7 mouse cellular contexts compared by ENCODE assay signal in genomic region chr1:39575778-39576375, GRCm38 (mm10). TPM values are rescaled to one million over a fixed set of nuclear protein-coding genes. Genes with fewer than 3 reads are reported as not detected.
DNase-seq lines count a peak whose midpoint lies in the region; ATAC-seq lines count a peak whose summit lies in the region.

No protein-coding gene starts in this region.

- H3K27me3 ChIP-seq in embryonic facial prominence, embryonic 15.5 days, result no peaks in the 10 kb centered on the region
- no peaks in the 10 kb centered on the region for H3K27me3 ChIP-seq in limb, embryonic 12.5 days
- no peaks in the 10 kb centered on the region for H3K27me3 ChIP-seq in splenic B cell, adult 2 months (ENCODE audit: control insufficient read depth, insufficient read depth, low read length, poor library complexity, severe bottlenecking)

- DNase-seq in 3134 (ENCODE audit: extremely low read depth, insufficient read length, low spot score), result peak; percentile 8
- DNase-seq in 416B (ENCODE audit: low read depth), result peak; percentile 70
- DNase-seq in splenic B cell, adult 2 months (ENCODE audit: low read depth, low spot score), result peak; percentile 17
- DNase-seq in layer of hippocampus, adult 18-20 months (ENCODE audit: low spot score in 2 of 2), result no peak
- DNase-seq in layer of hippocampus, adult 9-10 months (ENCODE audit: low spot score), result no peak

- ATAC-seq in embryonic facial prominence, embryonic 15.5 days (ENCODE audit: insufficient number of reproducible peaks, low FRiP score, low TSS enrichment, low read depth), result no peak
- no peak for ATAC-seq in limb, embryonic 12.5 days (ENCODE audit: insufficient number of reproducible peaks, insufficient read depth, low FRiP score, low TSS enrichment, low read depth)

- peak overlapping the region; percentile 93 for H3K9ac ChIP-seq in embryonic facial prominence, embryonic 15.5 days
- H3K9ac ChIP-seq in limb, embryonic 12.5 days (replicated peaks), result peak overlapping the region; percentile 95

- peak overlapping the region; percentile 62 for H3K4me2 ChIP-seq in embryonic facial prominence, embryonic 15.5 days (replicated peaks)
- H3K4me2 ChIP-seq in limb, embryonic 12.5 days, result peak overlapping the region; percentile 79

- peak overlapping the region; percentile 100 for H3K27ac ChIP-seq in embryonic facial prominence, embryonic 15.5 days (replicated peaks)
- H3K27ac ChIP-seq in limb, embryonic 12.5 days, result peak overlapping the region; percentile 99

- 7% methylated on average over 8 of the region's 8 CpGs for whole genome bisulfite sequencing in embryonic facial prominence, embryonic 15.5 days
- 15% methylated on average over 8 of the region's 8 CpGs for WGBS in limb, embryonic 12.5 days

- H3K9me3 ChIP-seq in embryonic facial prominence, embryonic 15.5 days (replicated peaks), result no peaks in the 10 kb centered on the region
- H3K9me3 ChIP-seq in limb, embryonic 12.5 days, result no peaks in the 10 kb centered on the region

- peak overlapping the region; percentile 96 for H3K4me3 ChIP-seq in embryonic facial prominence, embryonic 15.5 days (replicated peaks)
- peak overlapping the region; percentile 92 for H3K4me3 ChIP-seq in limb, embryonic 12.5 days (replicated peaks)

- no peaks in the 10 kb centered on the region for H3K36me3 ChIP-seq in embryonic facial prominence, embryonic 15.5 days
- H3K36me3 ChIP-seq in limb, embryonic 12.5 days, result no peaks in the 10 kb centered on the region
- H3K36me3 ChIP-seq in splenic B cell, adult 2 months (ENCODE audit: control insufficient read depth, insufficient read depth, low read length, poor library complexity, severe bottlenecking), result no peaks in the 10 kb centered on the region

- peaks cover 27% of the 10 kb centered on the region for H3K4me1 ChIP-seq in embryonic facial prominence, embryonic 15.5 days
- H3K4me1 ChIP-seq in limb, embryonic 12.5 days (replicated peaks), result peaks cover 31% of the 10 kb centered on the region

RNA-seq across cellular contexts. Expression of gene Rnf149, which starts 1.3 kb away (rescaled TPM):
- polyA plus RNA-seq in embryonic facial prominence, embryonic 15.5 days (2015; fragmentation: Nextera tagmentation; extraction: Ambion mirVana), result 36.0 and 36.7 TPM in 2 replicates
- 36.4 and 39.4 TPM in 2 replicates for polyA plus RNA-seq in limb, embryonic 12.5 days (2016; fragmentation: Nextera tagmentation; extraction: Ambion mirVana)
- 10 to 100 TPM; 32.1 to 35.4 TPM for total RNA-seq in layer of hippocampus, adult 18-20 months (2021)

RNA-seq across cellular contexts. Expression of gene Cnot11, which starts 41.1 kb away (rescaled TPM):
- 19.4 and 21.2 TPM in 2 replicates for polyA plus RNA-seq in embryonic facial prominence, embryonic 15.5 days (2015; fragmentation: Nextera tagmentation; extraction: Ambion mirVana)
- polyA plus RNA-seq in limb, embryonic 12.5 days (2016; fragmentation: Nextera tagmentation; extraction: Ambion mirVana), result 31.9 and 35.5 TPM in 2 replicates
- 10 to 100 TPM; 22.7 to 22.9 TPM for total RNA-seq in layer of hippocampus, adult 18-20 months (2021)

Comparison
In these comparisons a context has a peak if more than half of its experiments do, and no peak if none do; other contexts are left out.
1. DNase-seq: peak in 3134 (single experiment), 416B (single experiment) and splenic B cell, adult 2 months (single experiment); none in layer of hippocampus, adult 18-20 months (0 of 2) and layer of hippocampus, adult 9-10 months (single experiment).